Mouse (Mus musculus): ENCODE results near the gene Smgc. TPM values are rescaled to one million over a fixed set of nuclear protein-coding genes. Genes with fewer than 3 reads are reported as not detected.

Gene Smgc
- polyA plus RNA-seq (2012; rRNA removed): not detected in 2 replicates

DNA sequence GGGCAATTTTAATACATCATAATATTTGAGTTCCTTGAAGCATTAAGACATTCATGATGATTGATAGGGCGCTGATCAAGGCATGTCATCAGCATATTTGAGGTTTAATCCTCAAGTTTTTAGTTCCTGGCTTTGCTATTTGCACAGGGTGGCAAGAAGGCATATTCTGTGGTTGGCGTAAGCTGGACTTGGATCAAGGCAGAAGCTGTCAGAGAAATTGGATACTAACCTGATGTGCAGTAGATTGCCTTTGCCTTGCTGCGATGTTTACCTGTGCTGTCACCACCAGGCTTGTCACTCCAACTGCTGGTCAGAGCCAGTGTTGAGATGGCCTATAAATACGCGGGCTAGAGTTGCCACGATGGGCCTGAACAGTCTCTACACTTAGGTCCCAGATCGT, at the start of gene Smgc:
Gene Smgc, plus strand, starts transcription at position 301 of the 400 bp plus-strand sequence.

Other genes starting within 250 kb of the Smgc start
- 0.90 and 0.99 TPM in 2 replicates for gene Lrrk2, start 165.1 kb upstream of the Smgc start, polyA plus RNA-seq (2012; rRNA removed)
- gene Cntn1, start 212.9 kb downstream of the Smgc start, polyA plus RNA-seq (2012; rRNA removed): 0.01 and 0.02 TPM in 2 replicates